Mouse (Mus musculus) induced T-regulatory cell, adult 2 months (primary cell): ENCODE results near the gene Sytl3.
"Not testable (repeated sequence)": the region's sequence is repeated elsewhere in the genome, so short reads cannot be mapped to it uniquely, and the experiment has no call there.

Source experiments
- DNase-seq: peaks from one replicate; pipeline ENCODE4 v3.0.0-alpha.2; 2012; ENCODE audit warnings: low read depth

Sytl3 gene

GRCm38 (mm10) chr17:6695712-6696111 lies 36.8 kb downstream of the Sytl3 start:
- DNase-seq = not testable (repeated sequence)

DNA sequence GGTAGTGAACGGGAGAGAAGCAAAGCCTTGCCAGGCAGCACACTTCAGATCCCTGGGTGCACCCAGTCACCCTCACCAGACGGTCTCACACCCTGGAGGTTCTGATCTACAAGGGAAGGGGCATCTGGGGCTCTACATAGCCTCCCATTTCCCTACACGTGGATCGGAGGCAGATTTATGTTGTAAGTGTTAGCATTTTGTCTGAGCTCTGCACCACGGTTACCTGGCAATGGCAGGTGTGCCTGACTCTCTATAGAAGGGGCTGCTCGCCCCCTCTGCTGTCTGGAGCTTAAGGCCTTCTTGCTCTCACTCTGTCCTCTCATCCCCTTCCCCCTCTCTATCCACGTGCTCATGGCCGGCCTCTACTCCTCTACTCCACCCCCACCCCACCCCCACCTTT lies 37.6 kb downstream of the Sytl3 start:
- DNase-seq = not testable (repeated sequence)

- DNase-seq = peak; percentile 58
Measured at GRCm38 (mm10) chr17:6697224-6697775, 38.4 kb downstream of the Sytl3 start.

DNA sequence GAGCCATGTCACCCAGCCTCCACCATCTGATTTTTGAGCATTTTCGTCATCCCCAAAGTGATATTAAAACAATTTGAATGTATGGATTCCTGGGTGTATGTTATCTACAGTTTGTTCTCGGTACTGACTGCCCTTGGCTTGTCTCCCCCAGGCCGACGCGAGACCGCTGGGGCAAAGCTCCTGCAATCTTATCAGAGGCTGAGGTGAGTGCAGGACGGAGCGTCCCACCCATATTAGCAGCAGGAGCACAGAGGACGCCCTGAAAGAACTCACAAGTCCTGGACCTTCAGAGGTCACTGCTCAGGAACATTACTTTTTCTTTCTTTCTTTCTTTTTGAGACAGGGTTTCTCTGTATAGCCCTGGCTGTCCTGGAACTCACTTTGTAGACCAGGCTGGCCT lies 40.6 kb downstream of the Sytl3 start:
- DNase-seq = not testable (repeated sequence)

- not testable (repeated sequence) for DNase-seq
Measured at GRCm38 (mm10) chr17:6700077-6700476, 41.2 kb downstream of the Sytl3 start.

GRCm38 (mm10) chr17:6702625-6703221 lies 43.8 kb downstream of the Sytl3 start:
- not testable (repeated sequence) for DNase-seq

DNA sequence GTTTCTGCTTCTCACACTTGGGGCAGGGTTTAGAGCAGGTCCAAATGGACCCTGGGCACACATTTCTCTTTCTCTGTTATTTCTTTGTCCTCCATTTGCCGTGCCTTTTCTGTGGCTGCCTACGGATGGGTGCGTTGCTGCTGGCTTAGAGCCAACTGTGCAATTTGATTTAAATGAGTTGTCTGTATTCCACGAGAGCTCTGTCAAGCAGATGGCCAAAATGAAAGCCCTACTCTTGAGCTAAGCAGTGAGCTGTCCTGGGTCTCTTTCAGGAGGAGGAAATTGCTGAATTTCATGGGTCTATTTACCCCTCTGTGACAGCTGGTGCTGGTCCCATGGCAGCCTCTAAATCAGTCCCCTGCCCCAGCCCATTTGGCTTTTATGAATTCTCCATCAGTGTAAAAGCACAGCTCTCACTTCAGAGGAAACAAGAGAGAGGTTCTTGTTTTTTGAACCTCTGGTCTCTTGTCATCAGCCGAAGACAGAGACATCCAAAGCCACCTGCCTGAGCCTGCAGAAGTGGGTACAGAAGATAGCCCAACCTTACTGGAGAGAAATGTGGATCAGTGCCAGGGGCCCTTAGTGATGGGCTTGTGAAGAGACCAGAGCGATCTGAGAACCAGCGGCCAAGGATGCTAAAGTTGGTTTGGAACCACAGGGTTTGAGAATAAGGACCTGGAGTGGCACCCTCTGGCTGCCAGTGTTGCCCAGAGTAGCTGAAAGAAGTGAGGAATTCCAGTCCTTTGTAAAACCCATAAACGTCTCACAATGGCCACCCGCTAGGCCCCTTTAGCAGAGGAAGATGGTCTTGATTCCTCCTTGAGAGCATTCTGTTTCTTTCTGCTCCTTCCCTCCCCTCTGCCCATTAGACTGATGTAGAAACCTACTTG lies 44.7 kb downstream of the Sytl3 start:
- not testable (repeated sequence) for DNase-seq

GRCm38 (mm10) chr17:6706448-6706847 lies 47.6 kb downstream of the Sytl3 start:
- DNase-seq = not testable (repeated sequence)

GRCm38 (mm10) chr17:6707422-6707821 lies 48.5 kb downstream of the Sytl3 start:
- not testable (repeated sequence) for DNase-seq

- DNase-seq = not testable (repeated sequence)
Measured at GRCm38 (mm10) chr17:6708194-6708593, 49.3 kb downstream of the Sytl3 start.

- DNase-seq = not testable (repeated sequence)
Measured at GRCm38 (mm10) chr17:6713483-6713882, 54.6 kb downstream of the Sytl3 start.

- not testable (repeated sequence) for DNase-seq
Measured at GRCm38 (mm10) chr17:6713944-6714343, 55.1 kb downstream of the Sytl3 start.

DNA sequence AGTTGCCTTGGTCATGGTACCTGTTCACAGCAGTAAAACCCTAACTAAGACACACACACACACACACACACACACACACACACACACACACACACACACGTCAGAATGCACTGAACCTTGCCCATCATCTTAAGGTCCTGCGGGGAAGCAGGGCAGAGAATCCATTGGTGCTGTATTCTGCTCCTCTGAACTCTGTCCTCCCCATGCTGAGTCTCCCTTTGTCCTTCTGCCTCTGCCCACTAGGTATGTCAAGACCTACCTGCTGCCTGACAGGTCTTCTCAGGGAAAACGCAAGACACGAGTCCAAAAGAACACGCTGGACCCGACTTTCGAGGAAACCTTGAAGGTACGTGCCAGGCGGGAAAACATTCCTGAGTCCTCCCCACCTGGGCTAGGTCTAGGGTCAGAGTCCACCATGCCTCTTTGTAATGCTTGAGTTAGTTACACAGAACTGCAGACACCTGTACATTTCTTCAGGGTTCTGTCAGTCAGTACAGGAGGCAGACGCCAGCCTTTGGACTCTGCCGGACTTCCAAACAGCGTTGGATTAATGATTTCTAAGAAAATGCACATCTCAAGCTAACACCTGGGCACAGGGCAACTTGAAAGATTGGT lies 69.2 kb downstream of the Sytl3 start:
- no peak for DNase-seq

DNA sequence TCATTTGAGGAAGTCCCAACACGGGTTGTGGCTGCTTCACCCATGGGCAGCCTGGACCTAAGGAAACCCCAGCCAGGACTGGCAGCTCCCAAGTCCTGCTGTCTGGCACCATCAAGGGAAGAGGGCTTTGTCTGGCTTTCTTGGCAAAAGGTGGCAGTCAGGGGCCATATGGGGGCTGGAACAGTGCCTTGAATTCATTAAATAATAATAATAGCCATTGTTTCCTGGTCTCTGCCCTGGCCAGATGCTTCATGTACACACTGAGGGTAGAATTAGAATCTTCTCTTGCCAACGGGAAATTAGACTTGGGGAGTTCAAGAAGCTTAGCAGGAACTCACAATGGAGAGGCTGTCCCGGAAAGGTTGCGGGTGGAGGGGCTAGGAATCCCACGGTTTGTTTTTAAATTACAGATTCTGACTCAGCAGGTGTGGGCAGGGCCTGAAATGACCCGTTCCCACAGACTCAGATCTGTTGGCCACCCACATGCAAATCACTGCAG lies 70.4 kb downstream of the Sytl3 start:
- no peak for DNase-seq

DNA sequence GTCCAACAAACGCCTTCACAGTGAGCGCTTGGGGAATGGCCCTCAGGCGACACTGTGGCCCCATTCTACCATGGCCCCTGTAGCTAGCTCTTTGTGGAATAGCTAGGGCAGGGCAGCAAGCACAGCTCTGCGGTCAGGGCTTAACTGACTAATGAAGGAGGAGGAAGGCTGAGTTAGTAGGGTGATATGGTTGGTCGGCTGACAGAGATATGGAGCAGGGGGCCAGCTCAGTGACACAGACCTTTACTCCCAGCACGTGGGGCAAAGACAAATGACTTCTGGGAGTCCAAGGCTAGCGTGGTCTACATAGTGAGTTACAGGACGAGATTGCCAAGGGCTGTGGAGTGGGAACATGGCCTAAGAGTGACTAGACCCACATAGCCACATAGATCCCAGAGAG lies 72.2 kb downstream of the Sytl3 start:
- DNase-seq = no peak

DNA sequence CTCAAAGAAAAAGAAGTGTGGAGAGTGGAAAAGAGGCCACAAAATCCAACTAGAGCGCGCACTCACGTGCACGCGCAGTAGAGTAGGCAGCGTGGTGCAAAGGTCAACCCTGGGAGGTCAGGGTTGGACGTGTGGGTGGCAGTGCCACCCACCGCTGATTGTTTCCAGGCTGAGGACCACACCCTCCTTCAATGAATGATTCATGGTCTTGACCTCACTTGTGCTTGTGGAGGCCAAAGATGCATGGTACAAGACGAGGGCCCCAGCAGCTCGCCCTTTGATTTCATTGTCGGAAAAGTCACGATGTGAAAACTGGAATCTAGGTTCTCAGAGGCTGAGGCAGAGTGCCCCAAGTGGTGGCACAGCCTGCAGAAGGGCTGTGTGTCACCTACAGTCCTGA lies 72.7 kb downstream of the Sytl3 start:
- DNase-seq = peak; percentile 15

DNA sequence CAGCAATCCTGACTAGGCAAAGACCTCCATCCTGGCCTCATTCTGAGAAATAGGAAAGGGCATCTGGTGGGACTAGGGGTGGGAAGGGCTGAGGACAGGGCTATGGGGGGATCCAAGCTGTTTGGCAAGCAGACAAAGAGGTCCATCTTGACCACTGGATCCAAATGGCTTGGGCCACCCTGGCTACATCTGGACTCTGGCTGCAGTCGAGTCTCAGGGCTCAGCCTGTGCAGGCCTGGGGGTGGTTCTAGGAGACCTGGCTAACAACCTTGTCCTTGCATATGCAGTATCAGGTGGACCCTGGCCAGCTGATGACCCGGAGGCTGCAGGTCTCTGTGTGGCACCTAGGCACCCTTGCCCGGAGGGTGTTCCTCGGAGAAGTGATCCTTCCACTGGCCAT lies 73.8 kb downstream of the Sytl3 start:
- DNase-seq = peak; percentile 7

GRCm38 (mm10) chr17:6733322-6733875 lies 74.5 kb downstream of the Sytl3 start:
- peak; percentile 11 for DNase-seq

DNA sequence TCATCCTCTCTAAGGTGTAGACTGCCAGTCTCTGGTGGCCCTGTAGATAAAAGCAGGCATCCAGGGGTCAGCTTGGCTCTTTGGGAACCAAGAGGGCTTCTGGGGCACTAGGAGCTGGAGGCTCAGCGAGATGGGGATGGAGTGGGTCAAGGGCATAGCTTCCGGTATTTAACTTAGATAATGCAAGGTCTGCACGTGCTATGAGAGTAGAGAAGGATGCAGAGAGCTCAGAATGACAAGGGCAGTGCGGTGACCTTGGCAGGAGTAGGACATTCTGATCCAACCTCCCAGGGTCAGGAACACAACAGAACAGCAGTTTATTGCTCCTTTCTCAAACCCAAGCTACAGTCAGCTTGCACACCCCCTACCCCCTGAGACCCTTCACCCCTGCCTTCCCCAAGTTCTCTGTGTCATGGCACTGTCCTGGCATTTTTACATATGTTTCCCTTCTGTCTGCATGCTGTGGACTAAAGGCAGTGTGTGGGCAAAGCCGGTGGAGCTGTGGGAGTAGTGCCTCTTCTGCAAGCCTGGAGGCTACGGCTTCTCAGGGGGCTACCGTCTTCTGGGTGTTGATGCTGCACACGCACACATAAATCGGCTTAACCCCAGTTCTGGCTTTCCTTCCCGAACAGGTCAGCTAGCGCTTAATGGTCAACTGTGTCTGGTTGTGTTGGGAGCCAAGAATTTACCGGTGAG lies 76.0 kb downstream of the Sytl3 start:
- DNase-seq = peak; percentile 15

DNA sequence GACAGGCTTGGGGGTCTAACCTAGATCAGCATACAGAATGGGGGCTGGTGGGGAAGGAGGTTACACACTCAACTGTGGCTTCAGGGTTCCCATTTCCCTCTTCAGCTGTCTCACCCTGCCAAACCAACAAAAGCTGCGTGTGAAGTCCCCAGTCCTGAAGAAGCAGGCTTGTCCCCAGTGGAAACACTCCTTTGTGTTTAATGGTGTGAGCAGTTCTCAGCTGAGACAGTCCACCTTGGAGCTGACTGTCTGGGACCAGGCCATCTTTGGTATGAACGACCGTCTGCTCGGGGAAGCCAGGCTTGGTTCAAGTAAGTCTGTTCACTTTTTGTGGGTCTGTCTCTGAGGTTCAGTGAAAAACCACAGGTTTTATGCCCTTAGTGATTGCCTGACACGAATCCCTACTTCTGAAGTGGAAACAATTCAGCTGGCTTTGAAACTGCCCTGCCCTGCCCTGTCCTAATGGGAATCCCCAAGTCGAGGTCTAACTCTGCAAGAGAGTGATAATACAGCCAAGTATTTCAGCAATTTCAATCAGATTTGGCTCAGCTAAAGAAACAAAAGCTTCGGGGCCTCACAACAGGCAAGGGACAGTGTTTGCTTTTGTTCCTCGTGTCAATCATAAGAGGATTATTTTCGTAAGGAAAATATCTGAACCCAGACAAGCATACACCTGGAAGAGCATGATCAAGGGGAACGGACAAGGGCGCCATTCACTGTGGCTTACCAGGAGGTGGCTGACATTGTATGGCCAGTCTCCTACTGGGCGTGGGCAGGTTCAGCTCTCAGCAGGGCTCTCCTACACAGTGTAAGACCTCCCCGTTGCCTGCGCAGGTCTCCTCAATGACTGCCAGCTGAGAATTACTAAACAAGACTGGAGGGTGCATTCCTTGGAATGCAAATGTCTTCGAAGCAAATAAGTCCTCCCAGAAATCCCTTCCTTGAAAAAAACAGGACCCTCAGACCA lies 77.7 kb downstream of the Sytl3 start:
- no peak for DNase-seq
